Mouse (Mus musculus) kidney, embryonic 16.5 days (tissue): Measurements from ENCODE around the gene Fam160b1. TPM values are rescaled to one million over a fixed set of nuclear protein-coding genes. Genes with fewer than 3 reads are reported as not detected.

Experiments used
- ATAC-seq: fragments of 200-750 bp; cut with Nextera tagmentation; 2 replicates; pipeline ENCODE4 v1.8.0; 2017; ENCODE audit warnings: moderate TSS enrichment; ENCODE audit not compliant: low FRiP score, low TSS enrichment
- H3K27ac ChIP-seq: fragments of 300-500 bp; sonication (generic); 2 replicates; pipeline ENCODE4 v1.5.1; 2014; ENCODE audit warnings: low read length
- H3K27me3 ChIP-seq: fragments of 300-500 bp; sonication (generic); 2 replicates; pipeline ENCODE4 v1.6.1; 2014; ENCODE audit warnings: low read length, control low read depth, mixed read lengths; ENCODE audit not compliant: insufficient read depth
- H3K36me3 ChIP-seq: fragments of 300-500 bp; sonication (generic); 2 replicates; pipeline ENCODE4 v1.6.1; 2014; ENCODE audit warnings: low read length, control low read depth, mixed read lengths; ENCODE audit not compliant: insufficient read depth
- H3K4me1 ChIP-seq: fragments of 300-500 bp; sonication (generic); 2 replicates; pipeline ENCODE4 v1.6.1; 2014; ENCODE audit warnings: low read length, control low read depth, mixed read lengths; ENCODE audit not compliant: insufficient read depth
- H3K4me2 ChIP-seq: fragments of 300-500 bp; sonication (generic); replicated peaks from 2 replicates; pipeline ENCODE4 v1.6.1; 2014; ENCODE audit warnings: low read depth, low read length
- H3K4me3 ChIP-seq: fragments of 300-500 bp; sonication (generic); 2 replicates; pipeline ENCODE4 v1.5.1; 2014; ENCODE audit warnings: mild to moderate bottlenecking, low read length
- H3K9ac ChIP-seq: fragments of 300-500 bp; sonication (generic); replicated peaks from 2 replicates; pipeline ENCODE4 v1.6.1; 2014; ENCODE audit warnings: low read length
- H3K9me3 ChIP-seq: fragments of 300-500 bp; sonication (generic); 2 replicates; pipeline ENCODE4 v1.6.1; 2016; ENCODE audit warnings: low read length, control low read depth
- WGBS: fragments of 180-500 bp; shearing (Covaris S2); extraction: QIAGEN DNeasy Blood & Tissue Kit; methylation state at CpG from one replicate; pipeline ENCODE4 v1.1.7; 2014; 5-methylcytosine and 5-hydroxymethylcytosine counted together
- polyA plus RNA-seq: library from polyadenylated mRNA; unstranded; fragments of >200 nt; fragmentation: Nextera tagmentation; extraction: Ambion mirVana; gene quantifications from 2 replicates; pipeline ENCODE4 v1.2.1, GENCODE M21; 2015

Gene Fam160b1
- polyA plus RNA-seq = 13.1 and 14.3 TPM in 2 replicates

DNA sequence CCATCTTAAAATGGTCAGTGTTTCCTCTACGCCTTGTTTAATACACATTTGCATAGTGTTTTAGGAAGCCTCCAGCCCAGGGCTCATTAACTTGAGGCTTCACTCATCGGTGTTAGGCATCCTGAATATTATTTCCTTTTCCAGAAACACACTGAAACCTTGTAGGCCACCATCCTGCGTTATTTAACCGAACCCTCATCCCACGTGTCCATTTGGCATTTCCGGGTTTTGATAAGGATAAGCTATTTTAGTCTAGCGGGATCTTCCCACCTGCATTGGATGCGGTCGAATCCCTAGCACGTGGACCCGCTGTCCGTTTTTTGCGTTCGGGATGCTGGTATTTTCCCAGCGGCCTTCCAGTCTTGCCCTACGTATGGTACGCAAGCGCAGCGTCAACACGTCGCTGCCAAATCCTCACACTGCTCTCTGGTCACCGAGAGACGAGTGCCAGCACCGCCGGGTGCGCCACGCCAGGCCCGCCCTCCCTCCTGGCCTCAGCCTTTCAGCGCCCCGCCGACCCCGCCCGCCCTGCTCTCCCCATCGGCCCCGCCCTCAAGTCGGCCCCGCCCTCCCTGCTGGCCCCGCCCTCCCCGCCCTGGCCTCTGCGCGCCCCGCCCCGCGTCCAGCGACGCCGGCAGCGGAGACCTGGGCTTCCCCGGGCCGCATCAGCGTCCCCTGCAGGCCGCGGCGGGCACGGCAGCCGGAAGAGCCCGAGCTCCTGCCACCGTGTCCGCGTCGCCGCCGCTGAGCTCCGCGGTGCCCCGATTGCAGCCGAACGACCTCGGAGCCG lies at the start of gene Fam160b1:
Gene Fam160b1 (plus strand): TSS at position 340 of the 790 bp plus-strand sequence.
- Histone ChIP-seq H3K27me3 (no peaks in the 10 kb centered on the region), H3K9me3 (no peaks in the 10 kb centered on the region), H3K9ac (peak within 1 kb of the TSS; percentile 99), H3K4me1 (peaks cover 57% of the 10 kb centered on the region), H3K4me3 (peak within 1 kb of the TSS; percentile 93), H3K27ac (peak within 1 kb of the TSS; percentile 96), H3K4me2 (peak within 1 kb of the TSS; percentile 63), H3K36me3 (no peaks in the 10 kb centered on the region)
- WGBS = under 1% methylated on average over 51 of the region's 70 CpGs
- ATAC-seq = peak; percentile 90

DNA sequence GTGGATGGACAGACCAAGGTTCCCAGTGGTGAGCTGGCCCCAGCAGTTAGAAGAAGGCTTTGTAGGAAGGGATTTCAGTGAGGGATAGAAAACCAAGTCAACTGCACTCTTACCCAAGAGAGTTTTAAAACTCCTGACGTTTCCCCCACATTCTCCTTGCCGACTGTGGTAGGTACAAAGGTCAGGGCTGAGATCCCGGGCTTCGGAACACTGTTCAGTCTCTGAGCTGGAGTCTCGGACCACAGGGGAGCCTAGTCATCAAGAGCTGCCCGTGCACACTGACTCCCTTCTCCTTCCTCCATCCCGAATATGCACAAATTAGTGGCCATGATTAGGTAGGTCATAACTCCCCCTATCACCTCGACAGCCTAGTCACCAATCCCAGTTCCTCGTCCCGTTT lies 47.3 kb upstream of the Fam160b1 start:
- Histone ChIP-seq H3K9ac (no peak overlapping the region), H3K4me1 (peaks cover 11% of the 10 kb centered on the region), H3K4me3 (no peak overlapping the region), H3K9me3 (no peaks in the 10 kb centered on the region), H3K27ac (no peak overlapping the region), H3K4me2 (no peak overlapping the region), H3K27me3 (0 out of 2 replicates have a peak, but pooled peaks cover 3% of the 10 kb centered on the region), H3K36me3 (no peaks in the 10 kb centered on the region)
- 60% methylated on average over 10 of the region's 10 CpGs for WGBS
- no peak for ATAC-seq

GRCm38 (mm10) chr19:57313891-57314345 lies 46.6 kb upstream of the Fam160b1 start:
- Histone ChIP-seq H3K27me3 (0 out of 2 replicates have a peak, but pooled peaks cover 3% of the 10 kb centered on the region), H3K27ac (peak overlapping the region; percentile 47; the same call in 1 of the 2 replicates), H3K9ac (peak overlapping the region; percentile 77), H3K4me1 (peaks cover 11% of the 10 kb centered on the region), H3K4me2 (peak overlapping the region; percentile 92), H3K9me3 (no peaks in the 10 kb centered on the region), H3K4me3 (peak overlapping the region; percentile 60), H3K36me3 (no peaks in the 10 kb centered on the region)
- no peak for ATAC-seq
- WGBS = 60% methylated on average over 3 of the region's 3 CpGs

DNA sequence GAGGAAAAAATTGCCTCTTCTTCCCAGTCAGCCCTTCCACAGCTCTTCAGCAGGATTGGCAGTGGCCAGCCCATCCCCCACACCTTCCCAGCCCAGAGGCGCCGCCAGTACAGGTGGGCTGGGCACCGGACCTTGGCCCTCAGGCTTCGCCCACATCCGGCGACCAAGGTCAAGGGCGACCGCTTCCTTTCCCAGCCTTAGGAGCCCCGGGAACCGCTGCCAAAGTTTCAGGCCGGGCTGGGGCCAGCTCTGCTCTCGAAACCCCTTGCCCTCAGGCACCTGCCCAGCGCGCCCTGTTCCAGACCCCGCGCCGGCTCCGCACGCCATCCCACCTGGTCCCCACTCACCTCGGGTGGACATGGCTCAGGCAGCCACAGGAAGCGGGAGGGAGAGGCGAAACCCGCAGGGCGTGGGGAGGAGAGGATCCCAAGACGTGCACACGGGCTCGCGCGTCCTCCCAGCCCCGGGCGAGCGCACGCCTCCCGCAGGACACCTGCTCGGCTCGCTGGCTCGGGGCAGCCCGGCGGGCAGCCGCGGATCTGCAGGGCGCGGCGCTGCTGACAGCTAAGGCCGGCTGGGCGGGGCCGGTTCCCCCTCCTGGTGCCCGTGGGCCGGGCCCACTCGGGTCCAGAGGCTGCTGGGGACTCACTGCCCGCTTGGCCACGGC lies 46.0 kb upstream of the Fam160b1 start, which contains the start of gene Ablim1:
Gene Ablim1 (minus strand): TSS at position 574 of the 667 bp plus-strand sequence.
- Histone ChIP-seq H3K4me1 (peaks cover 11% of the 10 kb centered on the region), H3K9me3 (no peaks in the 10 kb centered on the region), H3K9ac (peak within 1 kb of the TSS; percentile 77), H3K4me3 (peak within 1 kb of the TSS; percentile 60), H3K27ac (peak within 1 kb of the TSS; percentile 47), H3K4me2 (peak within 1 kb of the TSS; percentile 92), H3K36me3 (no peaks in the 10 kb centered on the region), H3K27me3 (0 out of 2 replicates have a peak, but pooled peaks cover 3% of the 10 kb centered on the region)
- peak; percentile 91 for ATAC-seq
- 1% methylated on average over 51 of the region's 52 CpGs for WGBS

DNA sequence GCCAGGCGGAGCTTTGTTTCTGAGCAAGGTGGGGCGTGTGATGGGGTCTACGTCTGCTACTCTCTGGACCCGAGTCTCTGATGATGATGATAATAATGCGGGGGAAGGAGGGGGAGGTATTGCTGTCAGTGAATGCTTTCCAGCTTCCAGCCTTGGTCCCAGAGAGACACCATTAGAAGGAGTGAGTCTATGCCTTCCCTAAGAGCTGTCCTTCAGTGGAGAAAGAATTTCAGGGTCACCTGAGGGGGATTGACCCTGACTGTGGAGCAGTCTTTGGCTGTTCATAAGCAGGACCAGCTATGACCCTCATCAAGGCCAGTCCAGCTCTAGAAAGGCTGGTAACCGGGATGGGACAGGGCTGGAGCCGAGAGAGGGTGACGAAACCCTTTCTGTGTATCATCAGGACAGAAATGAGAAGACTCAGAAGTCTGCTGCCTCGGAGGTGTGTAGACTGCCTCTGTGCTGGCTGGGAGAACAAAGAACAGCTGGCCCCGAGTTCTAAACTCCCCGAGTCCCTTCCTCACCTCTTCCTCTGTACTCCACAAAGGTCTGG lies 45.4 kb upstream of the Fam160b1 start:
- Histone ChIP-seq H3K36me3 (no peaks in the 10 kb centered on the region), H3K9ac (peak overlapping the region; percentile 77), H3K4me3 (peak overlapping the region; percentile 60), H3K4me2 (peak overlapping the region; percentile 92), H3K27me3 (0 out of 2 replicates have a peak, but pooled peaks cover 3% of the 10 kb centered on the region), H3K9me3 (no peaks in the 10 kb centered on the region), H3K27ac (peak overlapping the region; percentile 47; the same call in 1 of the 2 replicates), H3K4me1 (peaks cover 11% of the 10 kb centered on the region)
- WGBS = 43% methylated on average over 11 of the region's 11 CpGs
- ATAC-seq = peak; percentile 39; the same call in 1 of the 2 replicates

- Histone ChIP-seq H3K9ac (no peak overlapping the region), H3K4me1 (peaks cover 11% of the 10 kb centered on the region), H3K4me2 (no peak overlapping the region), H3K9me3 (no peaks in the 10 kb centered on the region), H3K36me3 (no peaks in the 10 kb centered on the region), H3K27ac (no peak overlapping the region), H3K27me3 (0 out of 2 replicates have a peak, but pooled peaks cover 3% of the 10 kb centered on the region), H3K4me3 (no peak overlapping the region)
- WGBS = 87% methylated on average over 3 of the region's 3 CpGs
- ATAC-seq = no peak
These were observed 43.9 kb upstream of the Fam160b1 start for GRCm38 (mm10) chr19:57316597-57316996.

DNA sequence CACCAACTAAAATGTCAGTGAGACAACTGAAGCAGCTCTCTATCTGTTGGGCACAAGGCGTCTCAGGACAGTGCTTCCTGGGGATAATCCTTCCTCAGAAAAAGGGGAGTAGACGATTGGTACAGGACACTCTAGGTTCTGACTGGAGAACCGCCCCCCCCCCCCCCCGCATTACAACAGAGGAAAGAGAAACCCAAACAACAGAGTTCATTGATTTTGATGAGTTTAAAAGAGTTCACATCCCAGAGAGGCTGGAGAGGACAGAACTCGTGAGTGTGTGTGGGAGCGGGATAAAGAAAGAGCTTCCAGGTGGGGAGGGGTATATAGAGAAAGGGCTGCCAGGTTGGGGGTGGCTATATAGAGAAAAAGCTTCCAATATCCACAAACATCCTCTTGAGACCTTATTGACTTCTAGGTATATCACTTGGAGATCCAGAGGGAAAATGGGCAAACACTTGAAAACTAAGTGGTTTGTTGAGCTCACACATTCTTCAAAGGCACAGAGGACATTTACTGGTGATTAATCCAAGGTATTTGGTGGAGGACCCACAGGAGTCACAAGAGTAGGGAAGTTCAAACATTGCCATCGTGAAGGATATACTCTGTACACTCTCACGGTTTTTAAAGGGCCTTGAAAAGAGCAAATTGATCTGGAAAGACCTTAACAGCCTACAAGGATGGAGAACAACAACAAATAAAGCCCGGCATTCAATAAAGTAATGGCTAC lies 39.7 kb upstream of the Fam160b1 start:
- Histone ChIP-seq H3K9me3 (no peaks in the 10 kb centered on the region), H3K27me3 (0 out of 2 replicates have a peak, but pooled peaks cover 1% of the 10 kb centered on the region), H3K4me3 (no peak overlapping the region), H3K4me2 (no peak overlapping the region), H3K27ac (no peak overlapping the region), H3K4me1 (no peaks in the 10 kb centered on the region), H3K9ac (no peak overlapping the region), H3K36me3 (no peaks in the 10 kb centered on the region)
- 79% methylated on average over 9 of the region's 9 CpGs for WGBS
- ATAC-seq = no peak

DNA sequence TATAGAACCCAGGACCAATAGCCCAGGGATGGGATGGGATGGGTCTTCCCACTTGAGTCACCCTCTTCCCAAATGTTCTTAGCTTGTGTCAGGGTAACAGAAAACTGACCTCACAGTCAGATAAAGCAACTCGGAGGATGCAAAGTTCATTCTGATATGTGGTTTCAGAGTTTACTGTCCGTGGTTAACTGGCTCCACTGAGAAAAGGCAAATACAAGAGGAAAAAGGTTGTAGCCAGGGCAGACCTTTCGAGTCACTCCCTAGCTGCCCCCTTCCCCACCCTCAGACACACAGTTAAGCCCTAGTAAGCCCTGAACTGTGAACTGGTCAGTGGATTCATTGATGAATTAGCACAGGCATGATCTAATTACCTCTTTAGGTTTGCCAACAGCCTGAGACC lies 38.6 kb upstream of the Fam160b1 start:
- Histone ChIP-seq H3K36me3 (no peaks in the 10 kb centered on the region), H3K9me3 (no peaks in the 10 kb centered on the region), H3K4me3 (no peak overlapping the region), H3K27me3 (no peaks in the 10 kb centered on the region), H3K27ac (no peak overlapping the region), H3K4me1 (no peaks in the 10 kb centered on the region), H3K9ac (no peak overlapping the region), H3K4me2 (no peak overlapping the region)
- ATAC-seq = no peak
- WGBS = 67% methylated on average over 3 of the region's 3 CpGs

- no peaks in the 10 kb centered on the region for H3K9me3 ChIP-seq
- 80% methylated on average over 4 of the region's 4 CpGs for WGBS
- H3K4me3 ChIP-seq = no peak overlapping the region
- no peak overlapping the region for H3K27ac ChIP-seq
- H3K27me3 ChIP-seq = no peaks in the 10 kb centered on the region
- no peaks in the 10 kb centered on the region for H3K36me3 ChIP-seq
- no peaks in the 10 kb centered on the region for H3K4me1 ChIP-seq
- no peak overlapping the region for H3K4me2 ChIP-seq
- ATAC-seq = no peak
- no peak overlapping the region for H3K9ac ChIP-seq
These were observed 38.0 kb upstream of the Fam160b1 start for GRCm38 (mm10) chr19:57322491-57322890.
